Mouse (Mus musculus) embryonic fibroblast, embryonic 13.5 days (primary cell): ENCODE data around the gene Fnbp1l.

Experiments
- CTCF ChIP-seq: IDR thresholded peaks from 2 replicates; pipeline ENCODE4 v1.5.1; 2011; ENCODE audit warnings: mild to moderate bottlenecking, control low read depth, low read length, moderate library complexity, borderline replicate concordance; ENCODE audit not compliant: insufficient read depth
- POLR2A ChIP-seq: IDR thresholded peaks from 2 replicates; pipeline ENCODE4 v1.6.1; 2011; ENCODE audit warnings: low read depth, mild to moderate bottlenecking, control low read depth, low read length, moderate library complexity

- no peak for TF ChIP-seq POLR2A
- TF ChIP-seq CTCF: no peak
Measured at GRCm38 (mm10) chr3:122539961-122540690, 79.4 kb downstream of the Fnbp1l start.
